Mouse (Mus musculus): Measurements from ENCODE around the gene Itgax.

Itgax gene

GRCm38 (mm10) chr7:128164001-128164400 is 34.7 kb downstream of the Itgax start:
- no peak for DNase-seq

GRCm38 (mm10) chr7:128166391-128166790 is 37.0 kb downstream of the Itgax start:
- no peak for DNase-seq

GRCm38 (mm10) chr7:128169996-128170395 is 40.6 kb downstream of the Itgax start:
- no peak for DNase-seq

DNA sequence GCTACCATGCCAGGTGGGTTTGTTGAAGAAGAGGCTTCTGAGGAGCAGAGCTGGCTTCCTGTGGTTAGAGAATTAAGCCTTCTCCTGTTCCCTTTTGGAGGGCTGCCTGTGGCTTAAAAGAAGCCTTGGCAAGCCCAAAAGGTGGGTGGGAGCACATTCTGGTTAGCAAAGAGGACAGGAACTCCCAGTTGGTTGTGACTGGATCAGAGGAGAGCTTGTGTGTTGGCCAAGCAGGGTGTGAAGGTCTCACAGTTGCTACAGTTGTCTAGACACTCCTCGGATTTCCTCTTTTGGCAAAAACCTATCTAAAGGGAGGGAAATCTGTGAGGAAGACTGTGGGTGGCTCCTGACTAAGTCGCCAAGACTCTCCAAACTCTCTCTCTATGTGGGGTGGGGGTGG is 49.0 kb downstream of the Itgax start:
- no peak for DNase-seq

GRCm38 (mm10) chr7:128180126-128180525 is 50.8 kb downstream of the Itgax start:
- DNase-seq = no peak

DNA sequence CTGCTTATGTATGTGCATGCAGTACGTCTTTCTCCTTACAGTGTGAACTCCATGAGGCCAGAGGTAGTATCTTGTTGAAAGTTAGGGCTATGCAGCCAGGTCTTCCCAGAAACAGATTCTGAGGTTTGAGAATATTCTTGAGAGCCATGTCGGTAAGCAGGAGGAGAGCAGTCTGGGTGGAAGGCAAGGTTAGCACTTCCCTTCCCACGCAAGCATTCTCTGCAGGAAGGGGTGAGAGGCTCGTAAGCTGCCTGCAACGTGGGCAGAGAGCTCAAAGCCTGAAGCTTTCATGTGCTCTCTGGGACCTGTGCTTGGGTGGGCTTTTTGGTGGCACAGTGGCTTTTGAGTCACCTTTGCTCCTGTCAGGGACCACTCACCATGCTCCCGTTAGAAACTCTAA is 51.2 kb downstream of the Itgax start:
- no peak for DNase-seq

DNA sequence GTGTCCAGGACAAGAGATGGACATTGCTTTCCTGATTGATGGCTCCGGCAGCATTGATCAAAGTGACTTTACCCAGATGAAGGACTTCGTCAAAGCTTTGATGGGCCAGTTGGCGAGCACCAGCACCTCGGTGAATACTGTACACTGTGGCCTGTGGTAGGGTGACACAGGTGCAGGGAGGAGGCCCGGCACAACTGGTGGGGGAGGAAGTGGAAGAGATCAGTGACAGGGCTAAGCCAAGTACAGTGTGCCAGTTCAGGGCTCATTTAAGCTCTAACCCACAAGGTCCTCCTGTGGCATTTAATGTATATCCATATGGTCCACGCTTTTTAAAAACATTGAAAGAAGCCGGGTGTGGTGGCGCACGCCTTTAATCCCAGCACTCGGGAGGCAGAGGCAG is 52.3 kb downstream of the Itgax start:
- DNase-seq = no peak

All from right cerebral cortex, postnatal 14 days (tissue).